Mouse (Mus musculus) kidney, adult 10 weeks (tissue): Measurements from ENCODE around the gene Abca1. TPM values are rescaled to one million over a fixed set of nuclear protein-coding genes. Genes with fewer than 3 reads are reported as not detected.

Experiments used
- polyA plus RNA-seq: library from polyadenylated mRNA; stranded (reverse); fragments of 350-450 nt; fragmentation: Illumina TruSeq; extraction: RNeasy Lipid Tissue Mini Kit (QIAGEN cat#74804); gene quantifications from one replicate; pipeline ENCODE4 v1.2.3, GENCODE M21; 2014; ENCODE audit warnings: low read depth, low replicate concordance

Abca1 gene
- 19.3 TPM for polyA plus RNA-seq

DNA sequence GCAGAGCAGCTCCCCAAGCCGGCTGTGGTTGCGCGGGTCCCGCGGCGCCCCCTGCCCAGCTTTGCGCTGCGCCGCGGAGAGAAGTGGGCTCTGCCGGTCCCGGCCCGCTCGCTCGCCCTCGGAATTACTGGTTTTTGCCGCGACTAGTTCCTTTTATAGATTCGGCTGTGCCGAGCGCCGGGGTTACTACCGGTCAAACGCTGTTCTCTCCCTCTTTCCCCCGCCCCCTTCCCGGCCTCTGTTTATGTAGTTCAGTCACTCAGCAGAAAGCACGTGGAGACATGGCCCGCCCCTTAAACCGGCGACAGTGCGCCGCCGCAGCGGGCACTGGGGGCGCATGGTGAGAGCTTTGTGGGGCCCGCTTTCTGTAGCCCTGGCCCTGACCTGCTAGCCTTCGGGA lies at the start of gene Abca1:
TSS of gene Abca1 (minus strand) at position 129 of the 400 bp plus-strand sequence.

DNA sequence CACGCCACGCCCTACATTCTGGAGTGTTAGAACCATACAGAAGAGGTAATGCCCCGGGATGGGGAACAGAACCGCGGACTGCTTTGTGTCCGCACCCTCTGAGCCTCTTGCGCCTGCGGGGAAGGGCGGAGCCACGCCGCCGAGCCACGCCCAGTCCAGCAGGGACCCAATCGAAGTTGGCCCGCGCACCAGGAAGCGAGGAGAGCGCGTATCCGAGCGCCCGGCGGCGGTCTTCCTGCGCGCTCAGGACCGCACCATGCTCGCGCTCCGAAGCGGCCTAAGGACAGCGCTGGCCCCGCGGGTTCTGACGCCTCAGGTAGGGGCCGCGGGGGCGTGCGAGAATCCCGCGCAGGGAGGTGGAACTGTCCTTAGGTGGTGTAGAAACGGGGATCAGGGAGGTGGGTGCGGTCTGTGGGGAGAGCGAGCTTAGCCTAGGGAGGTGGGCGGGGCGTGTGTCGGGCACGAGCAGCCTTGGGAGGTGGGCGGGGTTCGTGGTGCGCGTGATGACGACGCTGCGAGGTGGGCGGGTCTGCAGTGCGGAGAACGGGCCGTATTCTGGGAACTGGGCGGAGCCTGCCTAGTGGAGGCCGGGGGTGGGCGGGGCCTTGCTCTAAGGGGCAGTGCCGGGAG lies 147.8 kb downstream of the Abca1 start, which contains the start of gene Nipsnap3b:
TSS of gene Nipsnap3b (plus strand) at position 149 of the 630 bp plus-strand sequence.

GRCm38 (mm10) chr4:52989248-52989647 lies 170.4 kb downstream of the Abca1 start, which contains the start of gene Nipsnap3a:
Gene Nipsnap3a, plus strand, starts transcription at chr4:52989272.

Other genes starting within 250 kb of the Abca1 start
- gene Olfr272, start 240.7 kb downstream of the Abca1 start, polyA plus RNA-seq = not detected
- gene Olfr270, start 195.3 kb downstream of the Abca1 start, polyA plus RNA-seq = not detected
- not detected for gene Nipsnap3a, start 170.6 kb downstream of the Abca1 start, polyA plus RNA-seq
- gene Nipsnap3b, start 148.0 kb downstream of the Abca1 start, polyA plus RNA-seq = 32.4 TPM